Mouse (Mus musculus) gonadal fat pad, adult 2 months (tissue): ENCODE measurements at regions not wholly inside any gene's neighbourhood (a gene's known extent, or its start where the extent isn't known, plus 50 kb on each side); places are given as distances from the start of the nearest gene placed in this dataset.

Experiments used
- DNase-seq: peaks from one replicate; pipeline ENCODE4 v3.0.0-alpha.2; 2012; ENCODE audit warnings: low read depth

GRCm38 (mm10) chr13:97394756-97395454, 154.0 kb downstream of the Enc1 start:
- DNase-seq, result no peak

DNA sequence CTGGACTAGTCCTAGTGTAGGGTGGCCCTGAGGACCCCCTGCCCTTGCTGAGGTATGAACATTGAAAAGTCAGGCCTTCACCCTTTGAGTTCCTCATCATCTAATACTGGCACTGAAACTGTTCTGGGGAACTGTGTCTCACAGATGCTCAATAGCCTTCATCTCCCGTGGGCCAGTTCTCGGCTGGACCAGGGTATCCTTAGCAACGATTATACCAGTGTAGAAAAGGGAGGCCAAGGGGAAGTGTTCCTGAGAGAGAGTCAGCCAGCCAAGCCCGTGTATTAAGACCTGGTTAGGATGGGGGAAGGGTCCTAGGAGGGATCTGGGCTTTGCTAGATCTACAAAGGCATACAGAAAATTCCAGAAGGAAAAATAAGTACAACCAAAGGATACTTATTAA, 153.2 kb downstream of the Enc1 start:
- no peak for DNase-seq

GRCm38 (mm10) chr13:97393456-97393855, 152.6 kb downstream of the Enc1 start:
- no peak for DNase-seq

DNA sequence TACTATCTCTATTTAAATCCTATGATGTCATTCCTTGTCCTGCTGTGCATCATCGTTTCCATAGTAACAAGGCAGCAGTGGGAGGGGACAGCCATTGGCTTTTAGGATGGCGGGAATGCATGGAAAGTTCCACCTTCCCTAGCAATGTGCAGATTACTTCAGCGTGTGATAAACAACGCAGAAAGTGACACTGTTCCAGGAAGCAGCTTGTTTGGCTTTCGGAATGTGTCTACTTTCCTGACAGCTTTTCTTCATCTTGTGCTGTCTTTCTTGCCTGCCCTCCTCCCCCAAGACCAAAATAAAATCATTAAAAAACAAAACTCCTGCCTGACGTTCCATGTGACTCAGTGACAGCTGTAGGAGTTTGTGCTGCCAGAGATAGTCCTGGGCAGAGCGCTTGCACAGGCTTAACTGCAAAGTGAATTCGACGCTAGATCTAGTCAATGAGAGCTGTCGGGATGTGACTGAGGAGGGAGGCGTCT, 149.6 kb downstream of the Enc1 start:
- no peak for DNase-seq

- DNase-seq, result no peak
These were observed 148.1 kb downstream of the Enc1 start for GRCm38 (mm10) chr13:97388851-97389479.

DNA sequence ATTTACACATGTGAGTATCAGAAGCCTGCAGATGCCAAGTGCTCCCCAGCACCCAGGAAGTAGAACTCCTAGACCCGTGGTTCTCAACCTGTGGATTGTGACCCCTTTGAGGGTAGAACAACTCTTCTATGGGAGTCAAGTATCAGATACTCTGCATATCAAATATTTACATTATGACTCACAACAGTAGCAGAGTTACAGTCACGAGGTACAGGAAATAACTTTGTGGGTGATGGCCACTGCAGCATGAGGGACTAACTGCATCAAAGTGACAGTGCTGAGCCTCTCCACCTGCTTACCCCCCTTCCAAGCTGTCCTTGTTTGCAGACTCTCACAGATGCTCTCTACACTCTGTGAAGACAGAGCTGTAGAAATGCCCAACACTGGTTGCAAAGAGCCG, 145.6 kb downstream of the Enc1 start:
- DNase-seq, result no peak

DNA sequence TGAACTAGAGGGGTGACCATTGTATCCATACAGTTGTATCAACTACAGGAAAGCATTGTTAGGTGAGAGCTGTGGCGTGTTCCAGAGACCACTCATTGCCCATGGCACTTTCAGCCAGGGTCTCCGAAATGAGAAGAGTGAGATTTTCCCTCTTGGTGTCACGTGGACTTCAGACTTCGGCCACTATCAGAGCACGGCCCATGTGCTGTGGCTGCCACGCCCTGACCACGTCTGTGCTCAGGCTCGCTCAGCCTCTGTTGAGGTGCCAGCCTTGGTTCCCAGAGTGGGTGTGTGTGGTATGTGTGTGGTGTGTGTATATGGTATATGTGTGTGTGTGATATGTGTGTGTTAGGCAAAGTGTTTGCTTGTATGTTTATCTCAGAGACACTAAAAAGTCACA, 144.6 kb downstream of the Enc1 start:
- no peak for DNase-seq

- DNase-seq, result no peak
These were observed 143.3 kb downstream of the Enc1 start for GRCm38 (mm10) chr13:97384091-97384777.

GRCm38 (mm10) chr13:97383351-97383750, 142.4 kb downstream of the Enc1 start:
- DNase-seq, result no peak

DNA sequence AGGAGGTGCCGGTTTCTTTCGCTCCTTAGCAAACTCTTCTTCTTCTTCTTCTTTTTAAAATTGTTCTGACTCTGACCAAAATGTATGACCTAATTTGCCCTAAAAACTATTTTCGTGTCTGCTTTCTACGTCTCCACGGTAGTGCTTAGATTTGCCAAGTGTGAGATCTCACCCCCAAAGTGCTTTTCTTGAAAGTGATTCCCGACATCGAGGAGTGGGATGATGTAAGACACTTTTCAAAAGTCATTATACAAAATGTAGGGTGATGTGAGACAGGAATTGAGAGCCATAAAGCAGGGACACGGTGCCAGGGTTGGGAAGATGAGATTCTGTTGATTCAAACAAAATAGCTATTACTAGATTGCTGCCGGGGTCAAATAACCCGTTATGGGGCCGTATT, 139.5 kb downstream of the Enc1 start:
- DNase-seq, result no peak

DNA sequence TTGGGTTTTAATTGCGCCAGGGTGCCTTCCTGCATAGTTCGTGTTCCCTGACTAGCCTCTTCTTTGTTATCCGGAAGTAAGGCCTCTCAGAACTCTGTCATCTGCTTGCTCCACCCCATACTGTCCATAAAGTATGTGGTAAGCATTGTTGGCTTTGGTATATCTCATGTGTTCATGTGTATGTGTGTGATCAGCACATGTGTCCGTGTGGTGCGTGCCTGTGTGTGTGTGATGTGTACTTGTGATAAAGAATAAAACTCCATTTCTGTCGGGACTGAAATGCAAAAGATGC, 135.3 kb downstream of the Enc1 start:
- no peak for DNase-seq

DNA sequence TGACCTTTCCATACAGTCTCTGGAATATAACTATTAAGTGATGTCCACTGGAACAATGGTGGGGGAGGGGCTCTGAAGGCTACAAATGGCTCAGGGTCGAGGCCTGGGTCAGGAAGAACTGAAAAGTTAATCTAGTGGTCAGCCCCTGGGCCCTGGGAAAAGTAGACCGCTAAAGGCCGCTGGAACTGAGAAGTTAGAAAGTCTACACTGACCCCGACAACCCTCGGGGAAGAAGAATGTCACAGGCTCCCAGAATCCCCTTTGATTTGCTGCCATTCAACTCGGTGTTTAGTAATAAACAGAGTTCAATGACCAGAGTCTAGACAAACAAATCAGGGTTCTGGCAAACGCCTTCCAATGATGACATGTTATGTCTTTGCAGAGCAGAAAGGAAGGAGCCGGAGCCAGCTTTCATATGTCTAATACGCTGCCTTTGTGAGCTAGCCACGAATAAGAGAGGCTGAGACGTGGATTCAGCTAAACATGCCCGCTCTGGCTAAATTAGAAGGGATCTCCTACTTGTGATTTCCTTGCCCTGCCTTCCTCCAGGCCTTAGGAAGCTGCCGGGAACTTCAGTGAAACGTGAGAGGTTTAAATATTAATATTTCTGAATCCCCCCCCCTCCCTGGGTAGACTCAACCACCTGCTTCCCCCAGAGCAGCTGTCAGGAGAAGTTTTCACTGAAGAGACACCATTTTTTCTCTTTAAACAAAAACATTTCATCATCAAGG, 134.8 kb downstream of the Enc1 start:
- DNase-seq, result no peak

DNA sequence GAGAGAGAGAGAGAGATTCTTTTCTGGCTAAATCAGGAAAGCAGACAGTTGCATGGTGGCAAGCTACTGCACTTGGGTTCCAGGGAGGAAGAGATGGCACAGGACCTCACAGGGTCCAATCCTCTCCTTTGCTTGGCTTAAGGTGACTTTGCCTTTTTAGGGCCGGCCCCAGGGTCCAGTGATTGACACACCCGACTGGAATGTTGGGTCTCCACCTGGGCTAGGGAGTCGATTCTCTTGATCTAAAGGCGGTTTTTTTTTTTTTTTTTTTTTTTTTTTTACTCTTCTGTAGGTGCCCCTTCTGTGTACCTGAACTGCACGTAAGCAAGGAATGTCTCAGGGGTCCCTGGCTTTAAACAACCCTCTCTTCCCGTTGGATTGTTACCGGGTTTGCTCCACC, 131.4 kb downstream of the Enc1 start:
- DNase-seq, result no peak

- DNase-seq, result no peak
These were observed 130.3 kb downstream of the Enc1 start for GRCm38 (mm10) chr13:97371200-97371599.

DNA sequence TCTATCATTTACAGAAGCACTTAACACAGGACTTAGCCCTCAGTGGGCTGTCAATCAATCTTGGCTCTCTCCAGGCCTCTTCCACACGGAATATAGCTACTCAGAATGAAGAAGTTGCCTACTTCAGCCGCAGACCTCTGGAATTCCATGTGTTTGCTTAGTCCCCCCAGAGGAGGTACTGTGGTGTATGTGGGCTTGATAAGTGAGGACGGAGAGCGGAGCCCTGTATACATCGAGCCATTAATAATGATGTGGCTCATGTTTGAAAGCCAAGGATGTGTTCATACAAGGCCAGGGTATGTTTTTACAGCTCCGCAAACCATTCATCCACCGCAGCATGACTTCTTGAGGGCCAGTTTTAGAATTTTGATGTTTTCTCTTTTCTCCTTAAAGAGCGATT, 125.8 kb downstream of the Enc1 start:
- DNase-seq, result no peak

GRCm38 (mm10) chr13:97365557-97366244, 124.8 kb downstream of the Enc1 start:
- no peak for DNase-seq

- DNase-seq, result no peak
These were observed 124.1 kb downstream of the Enc1 start for GRCm38 (mm10) chr13:97365004-97365403.

- DNase-seq, result no peak
These were observed 122.9 kb downstream of the Enc1 start for GRCm38 (mm10) chr13:97363765-97364164.

- no peak for DNase-seq
These were observed 122.3 kb downstream of the Enc1 start for GRCm38 (mm10) chr13:97363214-97363613.

DNA sequence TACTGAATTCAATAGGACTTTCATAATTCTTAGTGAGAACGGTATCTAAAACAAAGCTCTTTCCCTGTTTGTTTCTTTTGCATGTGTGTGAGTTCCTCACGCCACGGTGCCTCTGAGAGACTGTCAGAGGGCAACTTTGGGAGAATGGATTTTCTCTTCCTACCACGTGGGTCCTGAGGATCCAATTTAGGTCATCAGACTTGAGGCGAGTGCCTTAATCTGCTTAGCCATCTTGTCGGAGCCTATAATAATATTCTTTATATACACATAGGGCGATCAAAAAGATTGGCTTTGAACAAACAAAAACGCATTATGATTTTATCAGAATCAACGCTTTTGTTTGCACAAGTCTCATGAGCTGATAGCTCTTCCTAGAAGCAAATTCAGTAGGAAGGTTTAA, 119.6 kb downstream of the Enc1 start:
- DNase-seq, result no peak

GRCm38 (mm10) chr13:97358781-97359305, 117.9 kb downstream of the Enc1 start:
- DNase-seq, result no peak

DNA sequence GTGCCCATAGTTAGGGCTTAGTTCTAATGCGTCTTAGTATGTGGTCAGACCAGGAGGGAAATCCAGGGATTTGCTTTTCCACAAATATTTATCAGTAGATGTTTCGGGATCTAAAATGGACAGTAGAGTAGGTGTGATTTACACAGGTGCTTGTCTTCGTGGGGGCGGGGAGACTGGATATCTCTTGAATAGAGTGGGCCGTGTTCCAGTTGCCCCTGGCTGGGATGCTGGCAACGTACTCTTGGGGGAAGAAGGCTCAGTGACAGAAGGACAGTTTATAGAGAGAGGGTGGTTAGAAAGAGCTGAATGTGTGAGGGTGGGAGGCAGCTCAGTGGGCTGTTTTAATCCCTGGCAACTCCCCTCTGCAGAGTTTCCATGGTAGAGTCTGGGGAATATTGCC, 117.4 kb downstream of the Enc1 start:
- DNase-seq, result no peak
